Mouse (Mus musculus) stomach, postnatal 0 days (tissue): Measurements from ENCODE around the gene Myo15.

ENCODE experiments used
- CTCF ChIP-seq: IDR thresholded peaks from 2 replicates; pipeline ENCODE4 v1.5.1; 2016; ENCODE audit warnings: antibody characterized with exemption, low read depth, mild to moderate bottlenecking, moderate library complexity
- EP300 ChIP-seq: optimal IDR thresholded peaks from 2 replicates; pipeline ENCODE3; 2016; ENCODE audit warnings: antibody characterized with exemption

- TF ChIP-seq CTCF (peak; percentile 43), EP300 (no peak)
These were observed 11.2 kb upstream of the Myo15 start for GRCm38 (mm10) chr11:60457973-60458372.
